Mouse (Mus musculus): ENCODE data around the gene Kat2b.
"Not testable (repeated sequence)": the region's sequence is repeated elsewhere in the genome, so short reads cannot be mapped to it uniquely, and the experiment has no call there.

Gene Kat2b

GRCm38 (mm10) chr17:53569829-53570228 lies 3.2 kb downstream of the Kat2b start:
- no peak for DNase-seq (ENCODE audit: low spot score)

- DNase-seq (ENCODE audit: low spot score), result no peak
Measured at GRCm38 (mm10) chr17:53570361-53570875, 3.8 kb downstream of the Kat2b start.

GRCm38 (mm10) chr17:53570932-53571331 lies 4.3 kb downstream of the Kat2b start:
- not testable (repeated sequence) for DNase-seq (ENCODE audit: low spot score)

GRCm38 (mm10) chr17:53573019-53573556 lies 6.4 kb downstream of the Kat2b start:
- DNase-seq (ENCODE audit: low spot score), result no peak

- DNase-seq (ENCODE audit: low spot score), result no peak
Measured at GRCm38 (mm10) chr17:53577151-53577550, 10.5 kb downstream of the Kat2b start.

- DNase-seq (ENCODE audit: low spot score), result no peak
Measured at GRCm38 (mm10) chr17:53577754-53578153, 11.1 kb downstream of the Kat2b start.

GRCm38 (mm10) chr17:53578249-53578648 lies 11.6 kb downstream of the Kat2b start:
- no peak for DNase-seq (ENCODE audit: low spot score)

- no peak for DNase-seq (ENCODE audit: low spot score)
Measured at GRCm38 (mm10) chr17:53578776-53579175, 12.1 kb downstream of the Kat2b start.

- no peak for DNase-seq (ENCODE audit: low spot score)
Measured at GRCm38 (mm10) chr17:53579612-53580011, 13.0 kb downstream of the Kat2b start.

- no peak for DNase-seq (ENCODE audit: low spot score)
Measured at GRCm38 (mm10) chr17:53580237-53580636, 13.6 kb downstream of the Kat2b start.

- DNase-seq (ENCODE audit: low spot score), result no peak
Measured at GRCm38 (mm10) chr17:53582026-53582585, 15.4 kb downstream of the Kat2b start.

- no peak for DNase-seq (ENCODE audit: low spot score)
Measured at GRCm38 (mm10) chr17:53582805-53583204, 16.1 kb downstream of the Kat2b start.

- DNase-seq (ENCODE audit: low spot score), result no peak
Measured at GRCm38 (mm10) chr17:53583846-53584579, 17.4 kb downstream of the Kat2b start.

GRCm38 (mm10) chr17:53587074-53587851 lies 20.6 kb downstream of the Kat2b start:
- DNase-seq (ENCODE audit: low spot score), result no peak

- DNase-seq (ENCODE audit: low spot score), result no peak
Measured at GRCm38 (mm10) chr17:53588097-53588855, 21.6 kb downstream of the Kat2b start.

GRCm38 (mm10) chr17:53590110-53590509 lies 23.4 kb downstream of the Kat2b start:
- DNase-seq (ENCODE audit: low spot score), result no peak

GRCm38 (mm10) chr17:53591910-53592309 lies 25.2 kb downstream of the Kat2b start:
- no peak for DNase-seq (ENCODE audit: low spot score)

- DNase-seq (ENCODE audit: low spot score), result no peak
Measured at GRCm38 (mm10) chr17:53594590-53594989, 27.9 kb downstream of the Kat2b start.

- no peak for DNase-seq (ENCODE audit: low spot score)
Measured at GRCm38 (mm10) chr17:53595527-53595926, 28.9 kb downstream of the Kat2b start.

- peak; percentile 19 for DNase-seq (ENCODE audit: low spot score)
Measured at GRCm38 (mm10) chr17:53596314-53596882, 29.7 kb downstream of the Kat2b start.

All from embryo, embryonic 10.5 days (tissue).